Mouse (Mus musculus) cerebellum, adult 2 months (tissue): ENCODE measurements around the gene Pi4k2b. TPM values are rescaled to one million over a fixed set of nuclear protein-coding genes. Genes with fewer than 3 reads are reported as not detected.
"Not testable (repeated sequence)": the region's sequence is repeated elsewhere in the genome, so short reads cannot be mapped to it uniquely, and the experiment has no call there.

Source experiments
- DNase-seq, 2 experiments: peaks; one replicate each; pipeline ENCODE4 v3.0.0; 2021
- H3K27ac ChIP-seq: fragments of 200-500 bp; 2 replicates; pipeline ENCODE4 v1.5.1; 2012; ENCODE audit warnings: low read length, control low read depth, inconsistent platforms; ENCODE audit not compliant: insufficient read depth
- H3K27me3 ChIP-seq: fragments of 200-500 bp; 2 replicates; pipeline ENCODE4 v1.6.1; 2012; ENCODE audit warnings: inconsistent platforms, mild to moderate bottlenecking, low read length, moderate library complexity; ENCODE audit not compliant: control insufficient read depth, insufficient read depth
- H3K4me1 ChIP-seq: fragments of 200-500 bp; 2 replicates; pipeline ENCODE4 v1.6.1; 2011; ENCODE audit warnings: low read length; ENCODE audit not compliant: control insufficient read depth, insufficient read depth
- H3K4me3 ChIP-seq: fragments of 200-500 bp; replicated peaks from 2 replicates; pipeline ENCODE3; 2011; ENCODE audit warnings: mild to moderate bottlenecking, low read depth, low read length, control low read depth; ENCODE audit not compliant: insufficient read depth
- CTCF ChIP-seq: fragments of 200-500 bp; IDR thresholded peaks from 2 replicates; pipeline ENCODE4 v1.5.1; 2011; ENCODE audit warnings: low read depth, mild to moderate bottlenecking, control low read depth, low read length, moderate library complexity, borderline replicate concordance; ENCODE audit not compliant: insufficient read depth
- POLR2A ChIP-seq: fragments of 200-500 bp; IDR thresholded peaks from 2 replicates; pipeline ENCODE4 v1.6.1; 2011; ENCODE audit warnings: low read length, control low read depth, borderline replicate concordance; ENCODE audit not compliant: insufficient read depth
- WGBS: fragments of 180-500 bp; shearing (Covaris S2); methylation state at CpG from one replicate; pipeline ENCODE4 v1.1.7; 2018; 5-methylcytosine and 5-hydroxymethylcytosine counted together
- polyA plus RNA-seq: library from polyadenylated mRNA; depleted of rRNA; stranded (reverse); fragments of >200 nt; gene quantifications from 2 replicates; pipeline ENCODE4 v1.2.3, GENCODE M21; 2012; rRNA removed

Pi4k2b gene
- polyA plus RNA-seq, result 1.9 and 2.1 TPM in 2 replicates

- Histone ChIP-seq H3K27me3 (no peaks in the 10 kb centered on the region), H3K4me1 (no peaks in the 10 kb centered on the region), H3K4me3 (peak within 1 kb of the TSS; percentile 54), H3K27ac (no peak within 1 kb of the TSS)
- 1% methylated on average over 69 of the region's 75 CpGs for WGBS
- no peak for TF ChIP-seq POLR2A
- TF ChIP-seq CTCF, result no peak
- DNase-seq, result peak; percentile 45 to 47
Measured at GRCm38 (mm10) chr5:52741391-52742111, at the start of gene Pi4k2b. Pi4k2b (plus strand) TSS chr5:52741574.

GRCm38 (mm10) chr5:52697291-52697690 lies 44.1 kb upstream of the Pi4k2b start:
- WGBS, result 93% methylated on average over 1 of the region's 1 CpGs
- TF ChIP-seq CTCF, result no peak
- no peak for TF ChIP-seq POLR2A

GRCm38 (mm10) chr5:52697882-52698440 lies 43.4 kb upstream of the Pi4k2b start:
- H3K27ac ChIP-seq, H3K4me3 ChIP-seq, DNase-seq, H3K4me1 ChIP-seq, H3K27me3 ChIP-seq: not testable (repeated sequence)
- WGBS, result 85% methylated on average over 7 of the region's 7 CpGs

More at GRCm38 (mm10) chr5:52697291-52697690, 44.1 kb upstream of the Pi4k2b start:
- H3K27ac ChIP-seq, result no peak overlapping the region
- H3K4me1 ChIP-seq, result no peaks in the 10 kb centered on the region
- H3K27me3 ChIP-seq, result no peaks in the 10 kb centered on the region
- DNase-seq, result no peak
- no peak overlapping the region for H3K4me3 ChIP-seq

- DNase-seq, result no peak
- TF ChIP-seq POLR2A, result no peak
- H3K4me1 ChIP-seq, result no peaks in the 10 kb centered on the region
- H3K27ac ChIP-seq, result no peak overlapping the region
- H3K4me3 ChIP-seq, result no peak overlapping the region
- H3K27me3 ChIP-seq, result no peaks in the 10 kb centered on the region
- WGBS, result 74% methylated on average over 4 of the region's 4 CpGs
Measured at GRCm38 (mm10) chr5:52704562-52704961, 36.8 kb upstream of the Pi4k2b start.

GRCm38 (mm10) chr5:52712704-52713103 lies 28.7 kb upstream of the Pi4k2b start:
- TF ChIP-seq CTCF, result no peak
- no peak for DNase-seq
- Histone ChIP-seq H3K27ac (no peak overlapping the region), H3K4me3 (no peak overlapping the region), H3K27me3 (no peaks in the 10 kb centered on the region), H3K4me1 (no peaks in the 10 kb centered on the region)

GRCm38 (mm10) chr5:52716742-52717448 lies 24.5 kb upstream of the Pi4k2b start:
- no peaks in the 10 kb centered on the region for H3K27me3 ChIP-seq
- 76% methylated on average over 5 of the region's 5 CpGs for WGBS
- H3K4me1 ChIP-seq, result no peaks in the 10 kb centered on the region
- H3K4me3 ChIP-seq, result no peak overlapping the region
- H3K27ac ChIP-seq, result no peak overlapping the region
- DNase-seq, result no peak
- no peak for TF ChIP-seq POLR2A
- no peak for TF ChIP-seq CTCF

- no peak overlapping the region for H3K27ac ChIP-seq
- no peak overlapping the region for H3K4me3 ChIP-seq
- no peaks in the 10 kb centered on the region for H3K27me3 ChIP-seq
- peak in 1 of 2 experiments; percentile 2 for DNase-seq
- TF ChIP-seq CTCF (no peak), POLR2A (no peak)
- H3K4me1 ChIP-seq, result no peaks in the 10 kb centered on the region
- WGBS, result 25% methylated on average over 8 of the region's 8 CpGs
Measured at GRCm38 (mm10) chr5:52721003-52721402, 20.4 kb upstream of the Pi4k2b start.

- 79% methylated on average over 5 of the region's 5 CpGs for WGBS
- no peaks in the 10 kb centered on the region for H3K4me1 ChIP-seq
- H3K27me3 ChIP-seq, result no peaks in the 10 kb centered on the region
- no peak for DNase-seq
- H3K27ac ChIP-seq, result no peak overlapping the region
- TF ChIP-seq CTCF (no peak), POLR2A (no peak)
- H3K4me3 ChIP-seq, result no peak overlapping the region
Measured at GRCm38 (mm10) chr5:52727747-52728146, 13.6 kb upstream of the Pi4k2b start.
